Mouse (Mus musculus) CH12.LX (cell line): ENCODE data around the gene Slc4a2. TPM values are rescaled to one million over a fixed set of nuclear protein-coding genes. Genes with fewer than 3 reads are reported as not detected.
A peak's percentile ranks its signal among the peaks of the same experiment; 100 is the strongest.

ENCODE experiments used
- DNase-seq: peaks from one replicate; pipeline ENCODE4 v3.0.0-alpha.2; 2013; ENCODE audit errors: extremely low read depth
- H3K27ac ChIP-seq: 2 replicates; pipeline ENCODE4 v1.5.1; 2012; ENCODE audit warnings: low read depth, mild to moderate bottlenecking, control low read depth, moderate library complexity; ENCODE audit not compliant: insufficient read depth
- H3K27me3 ChIP-seq: replicated peaks from 2 replicates; pipeline ENCODE3; 2012; ENCODE audit warnings: inconsistent platforms
- H3K36me3 ChIP-seq, 2 experiments: replicated peaks in 1 of 2; 2 replicates each; pipeline versions ENCODE3 to v1.6.1; 2012; ENCODE audit warnings: inconsistent platforms in 1 of 2, low read length in 1 of 2, mild to moderate bottlenecking in 1 of 2, mixed read lengths in 1 of 2, moderate library complexity in 1 of 2; ENCODE audit not compliant: control insufficient read depth in 1 of 2, insufficient read depth in 1 of 2
- H3K4me1 ChIP-seq, 2 experiments: 2 replicates each; pipeline ENCODE4 v1.6.1; 2012; ENCODE audit warnings: inconsistent platforms in 1 of 2, moderate library complexity in 1 of 2; ENCODE audit not compliant: insufficient read depth in 2 of 2, control insufficient read depth in 1 of 2
- H3K4me2 ChIP-seq: 2 replicates; pipeline ENCODE4 v1.6.1; 2012; ENCODE audit warnings: low read depth, mild to moderate bottlenecking, control low read depth; ENCODE audit not compliant: poor library complexity, insufficient read depth, severe bottlenecking
- H3K4me3 ChIP-seq, 3 experiments: fragments of 150-350 bp in 1 of 3; sonication (generic) in 1 of 3; replicated peaks in 1 of 3; 2 replicates each; pipeline versions ENCODE3 to v1.5.1; 2011 to 2012; ENCODE audit warnings: low read depth in 2 of 3, low read length in 2 of 3, mild to moderate bottlenecking in 2 of 3, moderate library complexity in 2 of 3, control low read depth in 1 of 3, improper control_type of control experiment in 1 of 3, inconsistent platforms in 1 of 3, mixed read lengths in 1 of 3; ENCODE audit not compliant: poor library complexity in 1 of 3
- H3K79me2 ChIP-seq: replicated peaks from 2 replicates; pipeline ENCODE4 v1.6.1; 2012; ENCODE audit warnings: mild to moderate bottlenecking, moderate library complexity; ENCODE audit not compliant: control insufficient read depth, poor library complexity, insufficient read depth, severe bottlenecking; ENCODE audit errors: extremely low read depth
- H3K9ac ChIP-seq: 2 replicates; pipeline ENCODE4 v1.6.1; 2012; ENCODE audit warnings: low read depth, mild to moderate bottlenecking, control low read depth, moderate library complexity; ENCODE audit not compliant: insufficient read depth
- H3K9me3 ChIP-seq: replicated peaks from 2 replicates; pipeline ENCODE3; 2012; ENCODE audit warnings: low read length, inconsistent platforms, mixed read lengths
- BHLHE40 ChIP-seq: IDR thresholded peaks from 2 replicates; pipeline ENCODE4 v1.6.1; 2011; ENCODE audit warnings: mild to moderate bottlenecking, low read depth, low read length, improper control_type of control experiment
- CHD1 ChIP-seq: IDR thresholded peaks from 2 replicates; pipeline ENCODE4 v1.6.1; 2012; ENCODE audit warnings: low read depth, low read length, improper control_type of control experiment, inconsistent platforms
- CHD2 ChIP-seq: IDR thresholded peaks from 2 replicates; pipeline ENCODE4 v1.6.1; 2011; ENCODE audit warnings: low read length, improper control_type of control experiment
- CTCF ChIP-seq, 2 experiments: IDR thresholded peaks in 1 of 2; conservative IDR thresholded peaks in 1 of 2; 2 replicates each; pipeline ENCODE4 v1.5.1; 2011 to 2012; ENCODE audit warnings: low read depth in 2 of 2, low read length in 2 of 2, improper control_type of control experiment in 1 of 2, inconsistent platforms in 1 of 2, mild to moderate bottlenecking in 1 of 2, moderate library complexity in 1 of 2
- E2F4 ChIP-seq: IDR thresholded peaks from 2 replicates; pipeline ENCODE4 v1.6.1; 2011; ENCODE audit warnings: low read depth, low read length, improper control_type of control experiment; ENCODE audit not compliant: insufficient replicate concordance
- ELF1 ChIP-seq: IDR thresholded peaks from 2 replicates; pipeline ENCODE4 v1.6.1; 2014; ENCODE audit warnings: low read depth, mild to moderate bottlenecking, inconsistent platforms, low read length, improper control_type of control experiment
- EP300 ChIP-seq: IDR thresholded peaks from 2 replicates; pipeline ENCODE4 v1.6.1; 2011; ENCODE audit warnings: low read length, improper control_type of control experiment
- ETS1 ChIP-seq: conservative IDR thresholded peaks from 2 replicates; pipeline ENCODE4 v1.6.1; 2012; ENCODE audit warnings: low read depth, mild to moderate bottlenecking, inconsistent platforms, low read length, improper control_type of control experiment, moderate library complexity
- GABPA ChIP-seq: IDR thresholded peaks from 2 replicates; pipeline ENCODE4 v1.6.1; 2012; ENCODE audit warnings: low read depth, low read length, improper control_type of control experiment, inconsistent platforms; ENCODE audit not compliant: insufficient replicate concordance
- HCFC1 ChIP-seq: IDR thresholded peaks from 2 replicates; pipeline ENCODE4 v1.6.1; 2012; ENCODE audit warnings: low read depth, mild to moderate bottlenecking, inconsistent platforms, low read length, improper control_type of control experiment
- IRF4 ChIP-seq: IDR thresholded peaks from 2 replicates; pipeline ENCODE4 v1.6.1; 2014; ENCODE audit warnings: low read depth, mild to moderate bottlenecking, inconsistent platforms, low read length, improper control_type of control experiment
- JUN ChIP-seq: IDR thresholded peaks from 2 replicates; pipeline ENCODE4 v1.6.1; 2011; ENCODE audit warnings: low read depth, mild to moderate bottlenecking, low read length, improper control_type of control experiment, moderate library complexity; ENCODE audit not compliant: insufficient read depth
- JUND ChIP-seq: conservative IDR thresholded peaks from 2 replicates; pipeline ENCODE4 v1.6.1; 2011; ENCODE audit warnings: low read depth, low read length, improper control_type of control experiment
- KAT2A ChIP-seq: IDR thresholded peaks from 2 replicates; pipeline ENCODE4 v1.6.1; 2012; ENCODE audit warnings: low read length, improper control_type of control experiment, inconsistent platforms; ENCODE audit not compliant: insufficient replicate concordance
- MAFK ChIP-seq: IDR thresholded peaks from 2 replicates; pipeline ENCODE4 v1.6.1; 2011; ENCODE audit warnings: low read length, improper control_type of control experiment; ENCODE audit not compliant: insufficient replicate concordance
- MAX ChIP-seq: IDR thresholded peaks from 2 replicates; pipeline ENCODE4 v1.6.1; 2011; ENCODE audit warnings: low read length, improper control_type of control experiment
- MAZ ChIP-seq: IDR thresholded peaks from 2 replicates; pipeline ENCODE4 v1.6.1; 2012; ENCODE audit warnings: low read depth, mild to moderate bottlenecking, inconsistent platforms, low read length, improper control_type of control experiment, moderate library complexity
- MEF2A ChIP-seq: IDR thresholded peaks from 2 replicates; pipeline ENCODE4 v1.6.1; 2014; ENCODE audit warnings: low read depth, mild to moderate bottlenecking, inconsistent platforms, low read length, improper control_type of control experiment, borderline replicate concordance
- MXI1 ChIP-seq: IDR thresholded peaks from 2 replicates; pipeline ENCODE4 v1.6.1; 2011; ENCODE audit warnings: mild to moderate bottlenecking, low read depth, low read length, improper control_type of control experiment
- MYC ChIP-seq: IDR thresholded peaks from 2 replicates; pipeline ENCODE4 v1.6.1; 2011; ENCODE audit warnings: low read depth, mild to moderate bottlenecking, improper control_type of control experiment, low read length
- NELFE ChIP-seq: IDR thresholded peaks from 2 replicates; pipeline ENCODE4 v1.6.1; 2011; ENCODE audit warnings: low read depth, low read length, improper control_type of control experiment
- NRF1 ChIP-seq: IDR thresholded peaks from 2 replicates; pipeline ENCODE4 v1.6.1; 2014; ENCODE audit warnings: low read depth, mild to moderate bottlenecking, inconsistent platforms, low read length, improper control_type of control experiment, moderate library complexity
- PAX5 ChIP-seq: IDR thresholded peaks from 2 replicates; pipeline ENCODE4 v1.6.1; 2012; ENCODE audit warnings: low read length, inconsistent platforms, mixed read lengths
- POLR2A ChIP-seq: IDR thresholded peaks from 2 replicates; pipeline ENCODE4 v1.6.1; 2011; ENCODE audit warnings: low read depth, mild to moderate bottlenecking, improper control_type of control experiment, low read length
- POLR2AphosphoS2 ChIP-seq: IDR thresholded peaks from 2 replicates; pipeline ENCODE4 v1.6.1; 2011; ENCODE audit warnings: low read depth, low read length, improper control_type of control experiment
- RAD21 ChIP-seq: IDR thresholded peaks from 2 replicates; pipeline ENCODE4 v1.6.1; 2011; ENCODE audit warnings: low read depth, mild to moderate bottlenecking, low read length, improper control_type of control experiment, moderate library complexity
- RCOR1 ChIP-seq: conservative IDR thresholded peaks from 2 replicates; pipeline ENCODE4 v1.6.1; 2012; ENCODE audit warnings: low read depth, mild to moderate bottlenecking, inconsistent platforms, low read length, improper control_type of control experiment
- SIN3A ChIP-seq: IDR thresholded peaks from 2 replicates; pipeline ENCODE4 v1.6.1; 2012; ENCODE audit warnings: low read length, improper control_type of control experiment, inconsistent platforms
- SMC3 ChIP-seq: IDR thresholded peaks from 2 replicates; pipeline ENCODE4 v1.6.1; 2011; ENCODE audit warnings: low read depth, low read length, improper control_type of control experiment
- TBP ChIP-seq: conservative IDR thresholded peaks from 2 replicates; pipeline ENCODE4 v1.6.1; 2011; ENCODE audit warnings: low read depth, low read length, improper control_type of control experiment
- TCF12 ChIP-seq: IDR thresholded peaks from 2 replicates; pipeline ENCODE4 v1.6.1; 2014; ENCODE audit warnings: low read depth, mild to moderate bottlenecking, inconsistent platforms, low read length, improper control_type of control experiment
- UBTF ChIP-seq: IDR thresholded peaks from 2 replicates; pipeline ENCODE4 v1.6.1; 2012; ENCODE audit warnings: low read depth, mild to moderate bottlenecking, inconsistent platforms, low read length, improper control_type of control experiment, moderate library complexity
- USF1 ChIP-seq: IDR thresholded peaks from 2 replicates; pipeline ENCODE4 v1.6.1; 2014; ENCODE audit warnings: low read depth, mild to moderate bottlenecking, inconsistent platforms, low read length, improper control_type of control experiment
- USF2 ChIP-seq: conservative IDR thresholded peaks from 2 replicates; pipeline ENCODE4 v1.6.1; 2011; ENCODE audit warnings: low read depth, low read length, improper control_type of control experiment
- ZC3H11A ChIP-seq: IDR thresholded peaks from 2 replicates; pipeline ENCODE4 v1.6.1; 2012; ENCODE audit warnings: low read depth, mild to moderate bottlenecking, inconsistent platforms, low read length, improper control_type of control experiment
- ZKSCAN1 ChIP-seq: IDR thresholded peaks from 2 replicates; pipeline ENCODE4 v1.6.1; 2012; ENCODE audit warnings: low read depth, inconsistent platforms, low read length, improper control_type of control experiment, borderline replicate concordance
- ZMIZ1 ChIP-seq: IDR thresholded peaks from 2 replicates; pipeline ENCODE4 v1.6.1; 2012; ENCODE audit warnings: low read depth, mild to moderate bottlenecking, inconsistent platforms, low read length, improper control_type of control experiment
- ZNF384 ChIP-seq: IDR thresholded peaks from 2 replicates; pipeline ENCODE4 v1.6.1; 2012; ENCODE audit warnings: low read depth, low read length, improper control_type of control experiment, inconsistent platforms
- dilution Hi-C: fragments of 300-500 bp; cut with MboI; formaldehyde crosslinking; loops from 2 replicates; pipeline ENCODE4 v1.14.3; 2020; ENCODE audit warnings: low sequenced_read_pairs; ENCODE audit not compliant: extremely low pct_unique_long_range_greater_than_20kb, extremely low pct_ligation_motif_present
- in situ Hi-C: fragments of 300-500 bp; cut with MboI; formaldehyde crosslinking; loops from 3 replicates; pipeline ENCODE4 v1.14.3; 2019; ENCODE audit warnings: low sequenced_read_pairs, low pct_ligation_motif_present, low pct_unique_long_range_greater_than_20kb, mixed read lengths
- polyA plus RNA-seq: library from polyadenylated mRNA; unstranded; fragments of >175 nt; gene quantifications from 2 replicates; pipeline ENCODE4 v1.2.1, GENCODE M21; 2012; ENCODE audit warnings: low read depth; ENCODE audit not compliant: insufficient read length
- total RNA-seq, 2 experiments: library from RNA; depleted of rRNA; stranded (reverse); fragments of 300-350 nt in 1 of 2; fragments of >200 nt in 1 of 2; gene quantifications; 2 replicates each; pipeline ENCODE4 v1.2.3; 2012 to 2014

Slc4a2 gene
- total and polyA plus RNA-seq, 3 experiments = 12.9 to 27.2 (median 18.6) TPM

DNA sequence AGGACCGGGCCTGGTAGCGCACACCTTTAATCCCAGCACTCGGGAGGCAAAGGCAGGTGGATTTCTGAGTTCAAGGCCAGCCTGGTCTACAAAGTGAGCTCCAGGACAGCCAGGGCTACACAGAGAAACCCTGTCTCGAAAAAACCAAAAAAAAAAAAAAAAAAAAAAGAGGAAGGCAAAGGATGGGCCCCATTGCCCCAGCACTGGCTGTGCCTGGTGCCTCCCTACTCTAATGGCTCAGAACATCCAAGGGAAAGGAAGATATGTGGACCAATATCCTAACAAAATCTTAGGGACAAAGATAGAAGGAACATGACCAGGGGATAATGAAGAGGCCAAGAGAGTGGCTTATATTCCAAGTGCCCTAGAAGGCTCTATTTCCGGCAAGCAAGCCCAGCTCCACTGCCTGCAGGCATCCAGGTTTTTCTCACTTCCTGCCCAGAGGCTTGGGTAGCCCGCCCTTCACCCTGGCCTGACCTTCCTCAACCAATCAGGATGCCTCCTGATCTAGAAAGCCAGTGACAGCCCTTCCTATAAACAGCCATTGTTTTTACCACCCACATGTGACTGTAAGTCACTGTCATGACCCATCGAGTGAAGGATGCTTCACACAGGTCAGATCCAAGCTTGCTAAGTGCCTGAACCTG lies 34.5 kb upstream of the Slc4a2 start:
- in situ Hi-C loops = no loop called here
- peak overlapping the region; percentile 37 for H3K4me2 ChIP-seq
- H3K9ac ChIP-seq = peak overlapping the region; percentile 16; the same call in 1 of the 2 replicates
- H3K27ac ChIP-seq = peak overlapping the region; percentile 44
- peaks cover 18 to 59% of the 10 kb centered on the region in 2 experiments for H3K4me1 ChIP-seq
- TF ChIP-seq MEF2A (0 out of 2 replicates have a peak, but pooled peaks have one; percentile 16), POLR2A (peak; percentile 73), TCF12 (peak; percentile 73), IRF4 (peak; percentile 24; the same call in 1 of the 2 replicates), SMC3 (no peak), ZNF384 (peak; percentile 75), HCFC1 (peak; percentile 44; the same call in 1 of the 2 replicates), EP300 (no peak), KAT2A (no peak), E2F4 (0 out of 2 replicates have a peak, but pooled peaks have one; percentile 26), RAD21 (no peak), RCOR1 (no peak), ZKSCAN1 (no peak), JUN (no peak), JUND (no peak), ETS1 (no peak), BHLHE40 (no peak; the same call in 1 of the 2 replicates), USF2 (peak; percentile 25; the same call in 1 of the 2 replicates), UBTF (no peak), CHD2 (peak; percentile 35; the same call in 1 of the 2 replicates), GABPA (no peak), POLR2AphosphoS2 (no peak), MAX (peak; percentile 91), ZC3H11A (no peak), NRF1 (no peak), USF1 (peak; percentile 59), MAFK (no peak), ELF1 (peak; percentile 85), MAZ (no peak), MXI1 (peak; percentile 93), CTCF (conservative IDR thresholded peaks at IDR 0.05 in 1 of 2, IDR thresholded peaks at IDR 0.05 in 1 of 2; ENCODE audit: low read depth in 2 of 2, low read length in 2 of 2) (no peak), SIN3A (peak; percentile 85), NELFE (peak; percentile 55; the same call in 1 of the 2 replicates), MYC (peak; percentile 54; the same call in 1 of the 2 replicates), TBP (peak; percentile 87), PAX5 (no peak), ZMIZ1 (0 out of 2 replicates have a peak, but pooled peaks have one; percentile 39), CHD1 (no peak)
- H3K36me3 ChIP-seq = no peaks in the 10 kb centered on the region
- no peaks in the 10 kb centered on the region for H3K27me3 ChIP-seq
- peak overlapping the region; percentile 33 to 55 (median 46) for H3K4me3 ChIP-seq
- H3K9me3 ChIP-seq = peaks cover 11% of the 10 kb centered on the region
- dilution Hi-C loops = no loop called here
- H3K79me2 ChIP-seq = no peaks in the 10 kb centered on the region
- peak; percentile 91 for DNase-seq
